Mouse (Mus musculus): Measurements from ENCODE around the gene Tnpo3.

Gene Tnpo3

GRCm38 (mm10) chr6:29527361-29528164 is 82.1 kb downstream of the Tnpo3 start:
- peak in 1 of 2 experiments; percentile 38 for DNase-seq

- peak in 1 of 2 experiments; percentile 32 for DNase-seq
Measured at GRCm38 (mm10) chr6:29526281-29527251, 83.1 kb downstream of the Tnpo3 start, which contains the start of gene Irf5. Gene Irf5, plus strand, starts transcription at chr6:29526625.

GRCm38 (mm10) chr6:29525256-29525655 is 84.4 kb downstream of the Tnpo3 start:
- no peak for DNase-seq

DNA sequence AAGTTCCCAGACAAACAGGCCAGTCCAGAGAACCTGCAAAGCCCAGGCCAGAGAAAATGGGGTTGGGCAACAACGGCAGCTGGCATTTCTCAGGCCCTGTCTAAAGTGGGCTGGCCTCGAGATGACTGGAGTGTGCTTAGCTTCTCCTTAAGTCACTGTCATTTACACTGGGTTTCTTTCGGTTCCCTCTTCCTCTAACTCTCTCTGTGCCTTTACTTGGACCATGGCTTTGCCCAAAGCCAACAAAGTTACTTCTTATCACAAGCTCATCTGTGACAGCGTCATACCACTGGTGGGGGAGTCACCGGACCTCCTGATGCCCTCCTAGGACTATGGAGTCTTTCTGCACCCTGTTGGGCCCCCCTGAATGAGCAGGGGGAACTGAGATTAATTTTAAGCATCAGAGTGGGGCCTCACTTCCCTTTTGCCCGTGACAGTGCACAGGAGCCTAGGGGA is 85.6 kb downstream of the Tnpo3 start:
- peak in 1 of 2 experiments; percentile 42 for DNase-seq

- no peak for DNase-seq
Measured at GRCm38 (mm10) chr6:29523301-29524033, 86.2 kb downstream of the Tnpo3 start.

- no peak for DNase-seq
Measured at GRCm38 (mm10) chr6:29522626-29523300, 86.9 kb downstream of the Tnpo3 start.

DNA sequence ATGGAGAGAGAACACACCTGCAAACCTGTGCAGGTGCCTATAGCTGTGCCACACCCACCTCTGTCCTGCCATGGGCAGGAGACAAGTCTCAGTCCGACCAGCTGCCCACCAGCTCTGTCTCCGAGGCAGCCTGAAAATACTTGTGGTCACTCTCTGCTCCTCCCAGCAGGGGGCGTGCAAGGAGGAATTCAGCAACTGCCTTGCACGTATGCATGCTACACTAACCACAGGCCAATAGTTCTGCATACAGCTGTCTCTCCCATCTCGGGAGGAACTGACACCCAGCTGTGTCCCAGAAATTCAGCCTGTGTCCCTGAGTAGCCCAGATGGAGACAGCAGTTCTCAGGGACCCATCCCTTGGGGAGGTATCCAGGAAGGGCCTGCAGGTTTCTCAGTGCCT is 92.5 kb downstream of the Tnpo3 start:
- DNase-seq: peak; percentile 70 to 74

DNA sequence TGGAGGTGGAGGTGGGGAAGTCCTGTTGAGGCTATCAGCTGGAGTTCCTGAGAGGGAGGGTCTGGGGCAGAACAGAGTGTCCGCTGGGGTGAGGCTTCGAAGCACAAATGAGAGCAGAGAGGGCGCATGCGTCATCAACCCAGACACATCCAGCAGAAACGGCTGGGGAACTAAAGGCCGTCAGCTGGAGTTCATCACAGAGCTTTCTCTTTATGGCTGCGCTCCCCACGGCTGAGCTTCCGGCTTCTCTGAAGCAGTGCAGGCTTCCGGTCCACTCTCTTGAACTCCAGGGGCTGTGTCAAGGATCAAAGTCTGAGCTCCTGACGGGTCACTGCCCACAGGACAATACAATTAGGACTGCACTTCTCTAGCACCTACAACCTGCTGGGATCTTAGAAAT is 96.4 kb downstream of the Tnpo3 start:
- peak in 1 of 2 experiments; percentile 33 for DNase-seq

- no peak for DNase-seq
Measured at GRCm38 (mm10) chr6:29509086-29509485, 100.6 kb downstream of the Tnpo3 start.

DNA sequence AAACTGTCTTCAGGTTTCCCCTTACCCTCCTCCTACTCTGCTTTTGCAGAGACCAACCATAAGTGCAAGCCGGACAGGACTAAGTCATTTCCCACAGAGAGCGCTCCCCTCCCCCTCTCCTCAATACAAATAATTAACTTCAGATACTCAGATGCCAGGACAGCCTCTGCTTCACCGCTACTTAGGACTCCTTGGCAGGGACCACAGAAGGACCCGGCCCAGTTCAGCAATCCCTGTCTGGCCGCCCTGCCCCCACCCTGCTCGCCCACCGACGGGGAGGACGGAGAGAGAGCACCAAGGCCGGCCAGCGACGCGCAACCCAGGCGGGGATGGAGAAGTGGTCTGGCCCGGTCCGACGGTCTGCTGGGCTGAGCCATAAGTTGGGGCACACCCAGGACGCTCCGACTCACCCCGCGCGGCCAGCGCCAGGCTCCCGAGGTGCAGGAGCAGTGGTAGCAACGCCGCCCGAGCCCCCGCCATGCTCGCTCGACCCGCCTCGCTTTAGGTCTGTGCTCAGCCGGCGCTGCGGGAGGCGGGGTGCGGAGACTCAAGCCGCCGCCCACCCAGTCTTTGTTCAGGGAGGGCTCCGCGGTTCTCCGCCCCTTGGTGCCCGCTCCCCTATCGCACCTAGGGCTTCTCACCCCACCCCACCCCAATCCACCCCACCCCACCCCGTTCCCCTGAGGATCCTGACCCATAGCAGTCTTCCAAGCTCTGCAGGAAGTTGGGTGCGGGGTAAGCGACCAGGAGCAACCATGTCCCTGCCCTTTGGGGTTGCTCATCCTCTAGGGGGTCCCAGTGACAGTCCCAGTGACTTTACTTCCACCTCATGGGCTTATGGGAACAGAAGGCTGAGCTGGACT is 102.0 kb downstream of the Tnpo3 start, which contains the start of gene Kcp:
Gene Kcp, minus strand, starts transcription at position 506 of the 863 bp plus-strand sequence.
- DNase-seq: no peak

DNA sequence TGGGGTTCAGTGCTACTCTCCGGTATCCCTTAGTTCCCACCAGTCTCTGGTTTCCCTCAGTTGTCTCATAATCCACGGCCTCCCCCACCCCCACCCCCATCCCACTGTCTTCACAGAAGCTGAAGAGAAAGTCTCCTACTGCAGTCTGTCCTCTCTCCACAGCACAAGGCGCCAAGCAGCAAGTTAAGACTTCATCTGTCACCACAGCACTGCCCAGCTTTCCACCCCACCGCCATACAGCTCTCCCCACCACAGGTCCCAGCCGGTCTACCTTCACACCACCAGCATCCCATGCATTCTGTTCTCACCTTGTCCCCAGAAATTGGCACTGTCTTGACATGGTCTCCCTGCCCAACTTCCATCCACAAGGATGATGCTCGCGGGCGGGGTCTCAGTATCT is 102.9 kb downstream of the Tnpo3 start:
- no peak for DNase-seq

GRCm38 (mm10) chr6:29505493-29505892 is 104.2 kb downstream of the Tnpo3 start:
- no peak for DNase-seq

DNA sequence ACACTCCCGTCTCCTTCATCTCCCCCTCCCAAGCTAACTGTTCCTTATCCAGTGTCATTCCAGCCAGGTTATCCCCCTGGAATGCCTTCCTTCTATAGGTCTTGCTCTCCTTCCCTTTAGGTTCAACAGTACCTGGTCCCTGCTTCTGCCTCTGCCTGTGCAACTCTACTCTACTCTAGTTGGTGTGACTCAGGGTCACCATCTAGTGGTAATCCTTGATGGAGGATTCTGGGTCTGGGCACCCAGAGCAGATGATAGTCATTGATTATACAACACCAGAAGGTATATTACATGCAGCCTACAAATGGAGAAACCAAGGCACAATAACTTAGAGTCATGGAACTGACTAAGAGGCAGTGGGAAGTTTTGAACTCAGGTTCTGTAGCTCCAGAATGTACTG is 108.1 kb downstream of the Tnpo3 start:
- no peak for DNase-seq

GRCm38 (mm10) chr6:29500810-29501209 is 108.9 kb downstream of the Tnpo3 start:
- no peak for DNase-seq

DNA sequence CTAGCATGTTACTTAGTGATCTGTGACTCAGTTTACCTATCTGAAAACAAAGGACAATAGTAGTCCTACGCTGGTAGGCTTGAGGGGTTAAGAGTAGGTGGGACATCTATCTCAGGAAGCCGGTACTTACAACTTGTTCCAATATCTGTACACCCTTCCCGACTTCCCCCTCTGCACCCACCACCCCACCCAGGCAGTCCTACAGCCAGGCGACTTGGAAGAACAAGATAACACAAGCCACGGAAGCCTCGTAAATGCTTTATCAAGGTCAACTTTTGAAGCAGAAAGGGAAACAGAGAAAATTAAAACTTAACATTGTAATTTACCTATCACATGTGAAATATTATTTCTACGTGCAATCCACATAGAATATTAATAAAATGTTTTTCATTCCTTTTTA is 109.5 kb downstream of the Tnpo3 start:
- no peak for DNase-seq

DNA sequence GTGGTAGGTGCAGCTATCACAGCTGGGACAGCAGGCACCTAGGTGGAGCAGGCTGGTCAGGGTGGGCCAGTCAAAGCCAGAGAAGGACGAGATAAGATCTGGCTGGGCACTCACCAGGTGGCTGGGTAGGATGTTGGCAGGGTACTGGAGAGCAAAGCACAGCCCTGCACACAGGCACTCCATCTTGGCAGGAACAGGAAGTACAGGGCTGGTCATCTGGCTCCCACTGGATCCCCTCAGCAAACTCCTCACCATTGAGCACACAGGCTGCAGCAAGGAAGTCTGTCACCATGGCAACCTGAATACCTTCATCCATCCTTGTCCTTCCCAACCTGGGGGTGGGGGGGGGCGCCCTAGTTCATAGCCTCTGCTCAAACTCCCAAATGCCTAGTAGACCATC is 111.9 kb downstream of the Tnpo3 start:
- no peak for DNase-seq

DNA sequence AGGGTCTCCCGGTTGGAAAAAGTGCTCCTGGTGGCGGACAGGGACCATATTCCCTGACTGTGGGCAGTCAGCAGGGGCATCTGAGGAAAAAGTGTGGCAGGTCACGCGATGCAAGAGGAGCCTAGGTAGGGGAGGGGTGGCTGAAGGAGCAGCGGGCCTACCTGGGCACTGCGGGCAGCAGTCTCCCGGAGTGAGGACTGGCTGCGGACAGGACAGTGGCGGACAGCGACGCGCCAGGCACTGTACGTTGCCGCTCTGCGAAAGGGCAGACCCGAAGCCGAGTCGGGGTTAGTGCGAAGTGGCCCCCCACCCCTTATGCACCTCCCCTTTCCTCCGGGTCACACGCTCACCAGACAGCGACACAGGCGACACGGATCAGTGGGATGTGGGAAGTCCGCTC is 113.4 kb downstream of the Tnpo3 start:
- DNase-seq: no peak

DNA sequence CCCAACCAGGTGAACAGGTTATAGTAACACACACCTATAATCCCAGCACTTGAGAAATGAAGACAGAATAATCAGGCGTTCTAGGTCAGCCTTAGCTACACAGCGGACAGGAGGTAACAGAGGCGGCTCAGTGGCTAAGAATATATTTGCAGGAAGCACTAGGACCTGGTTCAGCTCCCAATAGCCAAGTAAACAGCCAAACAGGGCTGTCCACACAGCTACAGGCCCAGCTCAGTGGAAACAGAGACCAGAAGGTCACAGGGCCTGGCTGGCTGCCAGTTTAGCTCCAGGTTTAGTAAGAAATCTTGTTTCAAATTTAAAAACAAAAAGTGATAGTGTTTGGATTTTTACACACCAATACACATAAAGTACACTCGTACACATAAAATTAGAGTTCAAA is 115.6 kb downstream of the Tnpo3 start:
- no peak for DNase-seq

Data from lung, adult 18-20 months (tissue).